Mouse (Mus musculus) ES-Bruce4 (cell line): ENCODE measurements at regions not wholly inside any gene's neighbourhood (a gene's known extent, or its start where the extent isn't known, plus 50 kb on each side); places are given as distances from the start of the nearest gene placed in this dataset.

ENCODE experiments used
- CTCF ChIP-seq: IDR thresholded peaks from one replicate; pipeline ENCODE4 v1.8.1; 2011; ENCODE audit warnings: low read depth, low read length
- POLR2A ChIP-seq: IDR thresholded peaks from one replicate; pipeline ENCODE4 v1.8.1; 2011; ENCODE audit warnings: low read length; ENCODE audit not compliant: insufficient read depth

DNA sequence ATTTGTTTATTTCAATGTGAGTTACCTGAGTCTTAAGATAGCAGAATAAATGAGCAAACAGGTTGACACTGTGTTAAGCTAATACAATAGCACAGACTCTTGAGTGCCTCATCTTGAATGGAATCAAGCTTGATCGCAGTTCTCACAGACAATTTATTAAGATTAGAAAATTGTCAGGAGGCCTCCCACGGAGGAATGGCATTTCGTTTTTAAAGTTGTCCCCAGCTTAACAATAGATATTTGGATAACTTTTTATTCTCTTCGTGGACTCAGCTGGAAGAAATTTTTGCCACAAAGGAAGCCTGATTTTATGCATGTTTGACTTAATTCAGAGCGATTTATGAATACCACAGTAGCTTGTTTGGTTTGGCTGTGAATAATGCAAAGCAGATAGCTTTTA, 1422.0 kb upstream of the Slc10a2 start:
- no peak for TF ChIP-seq POLR2A
- no peak for TF ChIP-seq CTCF
